Comparison of ENCODE assay signal across 29 mouse cellular contexts in genomic region chr6:119828165-119828564, GRCm38 (mm10). TPM values are rescaled to one million over a fixed set of nuclear protein-coding genes. Genes with fewer than 3 reads are reported as not detected.
A peak's percentile ranks its signal among the peaks of the same experiment; 100 is the strongest.
DNase-seq lines count a peak whose midpoint lies in the region; ATAC-seq and TF ChIP-seq lines count a peak whose summit lies in the region.
"Had no signal": no experiment of that assay in that cellular context is flagged by ENCODE, and none has a peak within 500 bp of the region (broad histone marks: within the 10 kb centered on the region; RNA-seq: fewer than 3 reads in every experiment).

No protein-coding gene starts in this region.

- peak overlapping the region; percentile 32; the same call in 1 of the 2 replicates for H3K27ac ChIP-seq in heart, embryonic 13.5 days (replicated peaks)
- H3K27ac ChIP-seq in heart, embryonic 16.5 days (ENCODE audit: low read length): peak overlapping the region; percentile 46
- H3K27ac ChIP-seq in liver, adult 2 months (replicated peaks; ENCODE audit: insufficient read depth, low read depth, low read length): peak overlapping the region; percentile 27; the same call in 1 of the 2 replicates
- H3K27ac ChIP-seq in liver, embryonic 11.5 days (ENCODE audit: low read depth, low read length): no peak overlapping the region
- H3K27ac ChIP-seq: embryonic facial prominence, embryonic 13.5 days; embryonic facial prominence, embryonic 15.5 days; forebrain, embryonic 10.5 days; forebrain, embryonic 12.5 days had no signal

- TF ChIP-seq POLR2A in liver, adult 2 months (IDR thresholded peaks at IDR 0.05; ENCODE audit: extremely low read depth, insufficient read depth, low read length): no peak

- no peak overlapping the region for H3K4me2 ChIP-seq in heart, embryonic 13.5 days
- H3K4me2 ChIP-seq in heart, embryonic 16.5 days (ENCODE audit: low read depth, low read length): no peak overlapping the region
- H3K4me2 ChIP-seq in liver, embryonic 11.5 days: no peak overlapping the region
- H3K4me2 ChIP-seq: embryonic facial prominence, embryonic 13.5 days; embryonic facial prominence, embryonic 15.5 days; forebrain, embryonic 12.5 days had no signal

- H3K36me3 ChIP-seq in heart, embryonic 13.5 days: peaks cover 21% of the 10 kb centered on the region
- peaks cover 7% of the 10 kb centered on the region; the same call in 1 of the 2 replicates for H3K36me3 ChIP-seq in heart, embryonic 16.5 days (ENCODE audit: control insufficient read depth, insufficient read depth)
- 0 out of 2 replicates have a peak, but pooled peaks cover 4% of the 10 kb centered on the region for H3K36me3 ChIP-seq in liver, adult 2 months (ENCODE audit: control insufficient read depth, insufficient read depth, low read length)
- peaks cover 6% of the 10 kb centered on the region; the same call in 1 of the 2 replicates for H3K36me3 ChIP-seq in liver, embryonic 11.5 days (ENCODE audit: control insufficient read depth, insufficient read depth, low read length)

- peaks cover 10% of the 10 kb centered on the region; the same call in 1 of the 2 replicates for H3K79me2 ChIP-seq in liver, adult 2 months (ENCODE audit: control insufficient read depth, insufficient read depth, low read length)

- H3K27me3 ChIP-seq in heart, embryonic 13.5 days (replicated peaks): no peaks in the 10 kb centered on the region
- H3K27me3 ChIP-seq in heart, embryonic 16.5 days (ENCODE audit: control insufficient read depth, insufficient read depth, low read length): no peaks in the 10 kb centered on the region
- H3K27me3 ChIP-seq in liver, adult 2 months (ENCODE audit: control insufficient read depth, insufficient read depth, low read length): no peaks in the 10 kb centered on the region
- H3K27me3 ChIP-seq in liver, embryonic 11.5 days (replicated peaks; ENCODE audit: control insufficient read depth, insufficient read depth, low read length): no peaks in the 10 kb centered on the region
- H3K27me3 ChIP-seq: CH12.LX; embryonic facial prominence, embryonic 13.5 days; embryonic facial prominence, embryonic 15.5 days; forebrain, embryonic 12.5 days; Patski had no signal

- H3K9ac ChIP-seq in heart, embryonic 13.5 days: no peak overlapping the region
- no peak overlapping the region for H3K9ac ChIP-seq in heart, embryonic 16.5 days (ENCODE audit: low read length)
- no peak overlapping the region for H3K9ac ChIP-seq in liver, adult 2 months (ENCODE audit: low read depth, low read length)
- H3K9ac ChIP-seq in liver, embryonic 11.5 days (ENCODE audit: low read depth, low read length): no peak overlapping the region
- H3K9ac ChIP-seq: embryonic facial prominence, embryonic 13.5 days; embryonic facial prominence, embryonic 15.5 days; forebrain, embryonic 12.5 days had no signal

- no peak for ATAC-seq in heart, embryonic 13.5 days (ENCODE audit: extremely low read depth, insufficient number of reproducible peaks, low FRiP score, low TSS enrichment)
- no peak for ATAC-seq in heart, embryonic 16.5 days (replicated peaks; ENCODE audit: extremely low read depth, insufficient read depth, low FRiP score)
- ATAC-seq in liver, embryonic 11.5 days (replicated peaks; ENCODE audit: low FRiP score): no peak
- ATAC-seq: activated CD4-positive, CD25-positive, alpha-beta regulatory T cell, adult 4 months; CD4-positive, CD25-positive, alpha-beta regulatory T cell, adult 4 months; forebrain, embryonic 14.5 days; forebrain, embryonic 16.5 days; Patski had no signal

- H3K4me1 ChIP-seq in heart, embryonic 13.5 days: peaks cover 26% of the 10 kb centered on the region
- peaks cover 14% of the 10 kb centered on the region; the same call in 1 of the 2 replicates for H3K4me1 ChIP-seq in heart, embryonic 16.5 days (ENCODE audit: control insufficient read depth, insufficient read depth, low read length)
- peaks cover 13% of the 10 kb centered on the region for H3K4me1 ChIP-seq in liver, adult 2 months (ENCODE audit: control insufficient read depth, insufficient read depth, low read length)
- H3K4me1 ChIP-seq in liver, embryonic 11.5 days (replicated peaks; ENCODE audit: control insufficient read depth, insufficient read depth, low read length): no peaks in the 10 kb centered on the region
- H3K4me1 ChIP-seq: forebrain, embryonic 10.5 days; forebrain, embryonic 12.5 days had no signal

- no peaks in the 10 kb centered on the region for H3K9me3 ChIP-seq in heart, embryonic 13.5 days
- H3K9me3 ChIP-seq in heart, embryonic 16.5 days (replicated peaks; ENCODE audit: control insufficient read depth, low read length): no peaks in the 10 kb centered on the region
- no peaks in the 10 kb centered on the region for H3K9me3 ChIP-seq in liver, embryonic 11.5 days (ENCODE audit: control insufficient read depth, low read length)
- H3K9me3 ChIP-seq: embryonic facial prominence, embryonic 13.5 days; embryonic facial prominence, embryonic 15.5 days; forebrain, embryonic 10.5 days; forebrain, embryonic 12.5 days; G1E had no signal

- WGBS in heart, embryonic 13.5 days: 53% methylated on average over 1 of the region's 1 CpGs
- 57% methylated on average over 1 of the region's 1 CpGs for WGBS in heart, embryonic 16.5 days
- 98% methylated on average over 1 of the region's 1 CpGs for WGBS in liver, adult 2 months
- 90% methylated on average over 1 of the region's 1 CpGs for WGBS in liver, embryonic 11.5 days

- no peak overlapping the region for H3K4me3 ChIP-seq in heart, embryonic 13.5 days
- no peak overlapping the region for H3K4me3 ChIP-seq in heart, embryonic 16.5 days (ENCODE audit: low read length)
- no peak overlapping the region for H3K4me3 ChIP-seq in liver, adult 2 months (ENCODE audit: insufficient read depth, low read depth, low read length)
- H3K4me3 ChIP-seq in liver, embryonic 11.5 days (ENCODE audit: low read depth, low read length): no peak overlapping the region
- H3K4me3 ChIP-seq: embryonic facial prominence, embryonic 13.5 days; embryonic facial prominence, embryonic 15.5 days; erythroblast, embryonic 14.5 days; forebrain, embryonic 10.5 days; forebrain, embryonic 12.5 days had no signal

- DNase-seq in heart, adult 18-20 months: no peak
- no peak for DNase-seq in heart, postnatal 14 days
- peak; percentile 54 for DNase-seq in liver, adult 2 months (ENCODE audit: extremely low read depth, low read depth, low spot score)
- DNase-seq in liver, embryonic 11.5 days (ENCODE audit: low spot score): no peak
- no peak for DNase-seq in adrenal gland, adult 8-10 months
- DNase-seq: adrenal gland, postnatal 10 days; adrenal gland, postnatal 25 days; B cell, adult 2 months; cerebellum, adult 11 months; cerebellum, adult 18-20 months; cerebellum, adult 8-10 months; cerebellum, adult 9-11 months; cerebellum, postnatal 14 days; cerebellum, postnatal 36 days; embryo, embryonic 11 days had no signal

- intact Hi-C loops in heart, postnatal 14 days (cut with DNase I): no loop called here

- no peak for TF ChIP-seq CTCF in liver, adult 2 months (IDR thresholded peaks at IDR 0.05; ENCODE audit: low read depth, low read length)

RNA-seq across cellular contexts. Expression of gene Erc1, which starts 19.8 kb away (rescaled TPM):
- 11.9 and 13.7 TPM in 2 replicates for polyA plus RNA-seq in heart, embryonic 13.5 days (2015; fragmentation: Nextera tagmentation; extraction: Ambion mirVana)
- 10 to 100 TPM; 36.0 to 38.4 TPM for total RNA-seq in heart, adult 18-20 months (2021)
- polyA plus RNA-seq in heart, embryonic 16.5 days (2015; fragmentation: Nextera tagmentation; extraction: Ambion mirVana): 12.7 and 13.7 TPM in 2 replicates
- total RNA-seq in heart, postnatal 14 days (2021): 10 to 100 TPM; 36.9 to 39.9 TPM
- 13.9 and 14.2 TPM in 2 replicates for total RNA-seq in liver, adult 2 months (2014; rRNA removed)
- 6.3 and 6.7 TPM in 2 replicates for polyA plus RNA-seq in liver, adult 2 months (2012; rRNA removed)
- 11.8 and 12.3 TPM in 2 replicates for polyA plus RNA-seq in liver, embryonic 11.5 days (2014; fragmentation: Nextera tagmentation; extraction: Ambion mirVana)
- total RNA-seq in adrenal gland, adult 8-10 months (2022): 10 to 100 TPM; 16.4 to 29.0 (median 21.4) TPM
